Mouse (Mus musculus): ENCODE data around the gene Tead1.

GRCm38 (mm10) chr7:112713509-112713908 is 34.4 kb downstream of the Tead1 start:
- peak; percentile 29; the same call in 1 of the 2 replicates for TF ChIP-seq CTCF (IDR thresholded peaks at IDR 0.05; ENCODE audit: low read depth)
- TF ChIP-seq EP300 (IDR thresholded peaks at IDR 0.05; ENCODE audit: low read depth): no peak

Data from liver, postnatal 0 days (tissue).